Mouse (Mus musculus): ENCODE results near the gene Snx18. TPM values are rescaled to one million over a fixed set of nuclear protein-coding genes. Genes with fewer than 3 reads are reported as not detected.

Snx18 gene
- polyA plus RNA-seq (2012; rRNA removed), result 9.2 and 11.1 TPM in 2 replicates

- H3K4me1 ChIP-seq (ENCODE audit: control insufficient read depth, insufficient read depth, insufficient read length, low read length), result peaks cover 20% of the 10 kb centered on the region
- peak within 1 kb of the TSS; percentile 80 for H3K4me3 ChIP-seq (ENCODE audit: low read depth, low read length)
- H3K27me3 ChIP-seq (ENCODE audit: control insufficient read depth, insufficient read depth, low read length), result no peaks in the 10 kb centered on the region
- peak within 1 kb of the TSS; percentile 56 for H3K27ac ChIP-seq (ENCODE audit: insufficient read depth, low read depth, low read length)
- TF ChIP-seq POLR2A (IDR thresholded peaks at IDR 0.05; ENCODE audit: low read depth, low read length) (peak; percentile 94), CTCF (IDR thresholded peaks at IDR 0.05; ENCODE audit: extremely low read depth, insufficient read length, insufficient replicate concordance, low read depth, low read length) (peak; percentile 93)
- under 1% methylated on average over 118 of the region's 119 CpGs for WGBS
- no peaks in the 10 kb centered on the region for H3K36me3 ChIP-seq (ENCODE audit: control insufficient read depth, insufficient read depth, low read length)
Measured at GRCm38 (mm10) chr13:113617891-113618823, at the start of gene Snx18. Snx18 (minus strand) TSS chr13:113618564.

GRCm38 (mm10) chr13:113663883-113664282, 45.5 kb upstream of the Snx18 start:
- no peak for TF ChIP-seq POLR2A (IDR thresholded peaks at IDR 0.05; ENCODE audit: low read depth, low read length)
- Histone ChIP-seq H3K27ac (ENCODE audit: insufficient read depth, low read depth, low read length) (no peak overlapping the region), H3K27me3 (ENCODE audit: control insufficient read depth, insufficient read depth, low read length) (0 out of 2 replicates have a peak, but pooled peaks cover 2% of the 10 kb centered on the region), H3K36me3 (ENCODE audit: control insufficient read depth, insufficient read depth, low read length) (no peaks in the 10 kb centered on the region), H3K4me1 (ENCODE audit: control insufficient read depth, insufficient read depth, insufficient read length, low read length) (no peaks in the 10 kb centered on the region), H3K4me3 (ENCODE audit: low read depth, low read length) (no peak overlapping the region)
- 72% methylated on average over 7 of the region's 7 CpGs for WGBS

GRCm38 (mm10) chr13:113663151-113663779, 44.9 kb upstream of the Snx18 start, which contains the start of gene Hspb3:
Hspb3 (minus strand) TSS chr13:113663676.
- Histone ChIP-seq H3K27me3 (ENCODE audit: control insufficient read depth, insufficient read depth, low read length) (0 out of 2 replicates have a peak, but pooled peaks cover 2% of the 10 kb centered on the region), H3K4me1 (ENCODE audit: control insufficient read depth, insufficient read depth, insufficient read length, low read length) (no peaks in the 10 kb centered on the region), H3K27ac (ENCODE audit: insufficient read depth, low read depth, low read length) (no peak within 1 kb of the TSS), H3K4me3 (ENCODE audit: low read depth, low read length) (peak within 1 kb of the TSS; percentile 5; the same call in 1 of the 2 replicates), H3K36me3 (ENCODE audit: control insufficient read depth, insufficient read depth, low read length) (no peaks in the 10 kb centered on the region)
- TF ChIP-seq CTCF (IDR thresholded peaks at IDR 0.05; ENCODE audit: extremely low read depth, insufficient read length, insufficient replicate concordance, low read depth, low read length), result no peak
- 68% methylated on average over 28 of the region's 28 CpGs for WGBS

GRCm38 (mm10) chr13:113661826-113662271, 43.5 kb upstream of the Snx18 start:
- H3K4me1 ChIP-seq (ENCODE audit: control insufficient read depth, insufficient read depth, insufficient read length, low read length), result no peaks in the 10 kb centered on the region
- H3K36me3 ChIP-seq (ENCODE audit: control insufficient read depth, insufficient read depth, low read length), result no peaks in the 10 kb centered on the region
- no peak overlapping the region for H3K4me3 ChIP-seq (ENCODE audit: low read depth, low read length)
- TF ChIP-seq CTCF (IDR thresholded peaks at IDR 0.05; ENCODE audit: extremely low read depth, insufficient read length, insufficient replicate concordance, low read depth, low read length) (no peak), POLR2A (IDR thresholded peaks at IDR 0.05; ENCODE audit: low read depth, low read length) (no peak)
- H3K27me3 ChIP-seq (ENCODE audit: control insufficient read depth, insufficient read depth, low read length), result 0 out of 2 replicates have a peak, but pooled peaks cover 2% of the 10 kb centered on the region
- no peak overlapping the region for H3K27ac ChIP-seq (ENCODE audit: insufficient read depth, low read depth, low read length)
- WGBS, result 65% methylated on average over 7 of the region's 7 CpGs

GRCm38 (mm10) chr13:113660576-113661310, 42.4 kb upstream of the Snx18 start:
- Histone ChIP-seq H3K4me3 (ENCODE audit: low read depth, low read length) (no peak overlapping the region), H3K27me3 (ENCODE audit: control insufficient read depth, insufficient read depth, low read length) (0 out of 2 replicates have a peak, but pooled peaks cover 2% of the 10 kb centered on the region), H3K27ac (ENCODE audit: insufficient read depth, low read depth, low read length) (no peak overlapping the region), H3K4me1 (ENCODE audit: control insufficient read depth, insufficient read depth, insufficient read length, low read length) (no peaks in the 10 kb centered on the region), H3K36me3 (ENCODE audit: control insufficient read depth, insufficient read depth, low read length) (no peaks in the 10 kb centered on the region)
- TF ChIP-seq CTCF (IDR thresholded peaks at IDR 0.05; ENCODE audit: extremely low read depth, insufficient read length, insufficient replicate concordance, low read depth, low read length), result no peak
- no peak for TF ChIP-seq POLR2A (IDR thresholded peaks at IDR 0.05; ENCODE audit: low read depth, low read length)
- 84% methylated on average over 9 of the region's 9 CpGs for WGBS

GRCm38 (mm10) chr13:113657204-113657603, 38.8 kb upstream of the Snx18 start:
- H3K27ac ChIP-seq (ENCODE audit: insufficient read depth, low read depth, low read length), result no peak overlapping the region
- 78% methylated on average over 7 of the region's 7 CpGs for WGBS
- no peaks in the 10 kb centered on the region for H3K36me3 ChIP-seq (ENCODE audit: control insufficient read depth, insufficient read depth, low read length)
- H3K4me3 ChIP-seq (ENCODE audit: low read depth, low read length), result no peak overlapping the region
- no peaks in the 10 kb centered on the region for H3K4me1 ChIP-seq (ENCODE audit: control insufficient read depth, insufficient read depth, insufficient read length, low read length)
- H3K27me3 ChIP-seq (ENCODE audit: control insufficient read depth, insufficient read depth, low read length), result no peaks in the 10 kb centered on the region
- TF ChIP-seq POLR2A (IDR thresholded peaks at IDR 0.05; ENCODE audit: low read depth, low read length), result no peak
- no peak for TF ChIP-seq CTCF (IDR thresholded peaks at IDR 0.05; ENCODE audit: extremely low read depth, insufficient read length, insufficient replicate concordance, low read depth, low read length)
